Mouse (Mus musculus): ENCODE data around the gene Tbx10.

- TF ChIP-seq REST (IDR thresholded peaks at IDR 0.05; ENCODE audit: insufficient read depth, insufficient read length) (no peak), MAX (IDR thresholded peaks at IDR 0.05; ENCODE audit: low read depth) (no peak), POLR2A (IDR thresholded peaks at IDR 0.05; ENCODE audit: insufficient read length, low read depth) (no peak), MYOG (IDR thresholded peaks at IDR 0.05; ENCODE audit: control insufficient read depth in 1 of 3, insufficient read depth in 1 of 3, insufficient read length in 2 of 3, low read depth in 2 of 3) (no peak)
Measured at GRCm38 (mm10) chr19:4005971-4006370, 13.4 kb downstream of the Tbx10 start.
